Mouse (Mus musculus): ENCODE measurements at regions not wholly inside any gene's neighbourhood (a gene's known extent, or its start where the extent isn't known, plus 50 kb on each side); places are given as distances from the start of the nearest gene placed in this dataset.
A peak's percentile ranks its signal among the peaks of the same experiment; 100 is the strongest.
"Not testable (repeated sequence)": the region's sequence is repeated elsewhere in the genome, so short reads cannot be mapped to it uniquely, and the experiment has no call there.

DNA sequence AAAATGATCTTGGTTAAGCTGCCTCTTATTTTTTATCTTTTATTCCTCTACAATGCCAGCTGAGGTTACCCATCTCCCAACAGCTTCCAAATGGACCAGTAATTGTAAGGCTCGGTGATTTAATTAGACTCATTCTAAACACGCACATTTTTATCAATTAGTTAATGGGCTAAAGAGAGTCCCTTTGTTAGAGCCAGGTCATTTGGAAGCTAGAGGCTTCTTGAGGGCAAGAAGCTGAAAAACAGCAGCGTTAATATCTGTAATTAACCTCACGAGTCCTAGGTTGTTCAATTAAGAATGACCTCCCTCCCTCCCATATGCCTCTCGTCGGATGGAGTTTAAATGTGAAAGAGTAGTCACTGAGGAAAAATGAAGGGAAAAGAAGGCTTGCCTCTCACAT lies 66.5 kb downstream of the Otx2 start:
- DNase-seq, result no peak

DNA sequence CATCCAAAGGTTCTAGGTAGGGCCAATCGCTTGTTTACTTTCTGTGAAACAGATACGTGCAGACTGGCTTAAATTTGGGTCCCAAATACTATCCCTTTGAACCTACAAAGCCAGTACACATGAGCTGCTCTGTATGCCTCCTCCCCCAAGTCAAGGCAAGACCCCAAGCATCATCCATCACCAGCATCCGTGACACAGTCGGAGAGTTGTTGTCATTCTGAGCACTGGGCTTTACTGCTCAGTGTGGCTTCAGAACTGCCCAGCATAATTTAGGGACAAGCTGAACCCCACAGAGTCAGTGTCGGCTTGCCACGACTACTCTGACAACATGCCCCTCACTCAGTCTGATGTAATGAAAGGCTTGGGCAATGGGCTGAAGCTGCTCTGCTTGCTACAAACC lies 70.1 kb downstream of the Otx2 start:
- no peak for DNase-seq

DNA sequence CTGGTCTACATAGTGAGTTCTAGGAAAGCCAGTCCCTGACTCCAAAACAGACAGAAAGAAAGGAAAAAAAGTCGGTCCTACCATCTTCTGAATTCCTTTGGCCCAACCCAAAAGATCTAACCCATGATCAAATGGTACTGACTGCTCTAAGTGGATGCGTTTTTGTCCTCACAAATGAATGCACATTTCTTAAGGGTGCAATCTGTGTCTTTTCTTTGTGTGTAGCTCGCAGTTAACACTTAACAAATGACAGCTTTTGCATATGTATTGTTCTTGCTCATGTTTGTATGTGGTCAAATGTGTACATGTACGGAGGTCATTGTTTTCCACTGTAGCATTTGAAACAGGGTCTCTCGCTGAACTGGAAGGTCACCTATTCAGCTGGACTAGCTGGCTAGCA lies 79.3 kb downstream of the Otx2 start:
- no peak for DNase-seq

DNA sequence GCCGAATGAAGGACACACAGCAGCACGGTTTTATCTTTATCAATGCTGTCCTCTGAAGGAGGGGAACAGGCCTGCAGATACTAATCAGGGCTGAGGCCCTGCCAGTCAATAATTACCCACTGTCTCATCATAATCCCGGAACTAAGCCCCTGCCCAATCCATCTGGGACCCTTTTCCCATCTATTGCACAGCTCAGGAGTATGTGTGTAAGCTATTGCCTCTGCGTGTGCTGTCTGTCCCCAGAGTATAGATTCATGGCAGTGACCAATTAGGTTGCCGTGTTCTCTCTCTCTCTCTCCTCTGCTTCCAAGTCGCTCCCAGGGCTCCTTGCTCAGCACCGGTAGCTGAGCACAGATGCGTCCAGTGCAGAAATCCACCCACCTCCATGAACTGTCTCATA lies 80.3 kb downstream of the Otx2 start:
- no peak for DNase-seq

DNA sequence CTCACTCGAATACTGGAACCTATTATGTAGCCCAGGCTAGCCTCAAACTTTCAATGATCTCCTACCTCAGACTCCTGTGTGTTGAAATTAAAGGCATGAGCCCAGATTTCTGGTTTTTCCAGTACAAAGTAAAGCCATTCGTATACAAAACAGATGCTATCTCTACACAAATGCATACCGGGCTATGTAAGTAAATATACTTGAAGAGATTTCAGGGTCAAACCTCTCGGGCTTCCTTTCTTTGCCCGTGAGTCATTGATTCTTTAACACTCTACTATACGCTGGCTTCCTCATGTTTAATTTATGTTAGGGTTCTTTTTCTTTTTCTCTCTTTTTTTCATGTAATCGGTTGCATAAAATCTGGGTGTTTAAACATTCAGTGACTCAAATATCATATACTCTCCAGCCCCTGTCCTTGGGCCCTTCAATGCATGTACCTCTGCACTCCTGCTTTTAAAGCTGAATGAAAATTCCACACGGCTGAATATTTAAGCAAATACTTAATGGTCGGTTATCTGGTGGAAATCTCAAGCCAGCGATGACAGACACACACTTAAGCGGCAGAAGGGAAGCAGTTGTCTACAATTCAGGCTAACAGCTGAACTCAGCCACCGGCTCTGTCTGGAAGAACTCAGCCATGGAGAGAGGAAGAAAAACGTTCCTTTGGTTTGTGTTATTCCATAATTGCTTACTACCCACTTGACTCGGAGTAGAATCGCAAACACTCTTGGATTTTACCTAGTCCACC lies 82.0 kb downstream of the Otx2 start:
- DNase-seq, result no peak

DNA sequence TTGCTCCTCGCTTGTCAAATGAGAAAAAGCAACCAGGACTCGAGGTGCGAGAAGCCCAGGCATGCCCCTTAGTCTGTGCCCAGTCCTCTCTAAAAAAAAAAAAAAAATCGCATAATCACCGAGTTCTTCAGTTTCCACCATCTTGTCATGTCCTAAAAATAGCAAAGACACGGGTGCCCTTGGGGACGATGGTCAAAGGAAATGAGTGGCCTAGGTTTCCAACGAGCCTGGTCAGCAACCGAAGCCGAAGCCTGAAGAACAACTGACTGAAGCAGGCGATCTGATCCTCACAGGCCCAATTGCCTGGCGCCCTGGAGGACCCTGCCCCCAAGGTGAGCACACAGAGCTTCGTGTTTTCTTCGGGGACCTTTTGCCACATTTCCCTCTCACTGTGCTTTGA lies 83.2 kb downstream of the Otx2 start:
- no peak for DNase-seq

DNA sequence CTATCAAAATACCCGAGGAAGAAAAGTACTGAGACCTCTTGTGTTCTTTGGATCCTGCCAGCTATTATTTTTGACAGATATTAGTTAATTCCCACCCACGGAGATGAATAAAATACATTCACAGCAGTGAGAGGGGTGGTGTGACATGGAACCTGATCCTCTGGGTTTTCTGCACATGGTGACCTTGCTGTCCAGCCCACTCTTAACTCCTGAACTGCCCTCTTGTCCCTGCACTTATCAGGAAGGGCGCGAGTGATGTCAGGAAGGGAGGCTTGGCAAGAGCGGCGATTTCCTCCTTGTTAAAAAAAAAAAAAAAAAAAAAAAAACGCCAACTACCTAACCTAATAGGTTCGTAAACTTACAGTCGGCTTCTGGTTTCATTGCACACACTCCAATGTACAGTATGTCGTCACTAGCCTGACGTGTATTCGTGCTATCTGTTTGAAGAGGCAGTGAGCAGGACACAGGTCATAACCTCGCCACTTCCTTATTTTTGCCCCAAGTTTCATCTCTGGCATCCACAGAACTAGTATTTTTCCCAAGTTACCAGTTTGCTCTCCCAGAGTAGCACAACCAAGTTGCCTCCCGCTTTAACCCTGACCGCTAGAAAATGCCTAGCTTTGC lies 83.8 kb downstream of the Otx2 start:
- no peak for DNase-seq

DNA sequence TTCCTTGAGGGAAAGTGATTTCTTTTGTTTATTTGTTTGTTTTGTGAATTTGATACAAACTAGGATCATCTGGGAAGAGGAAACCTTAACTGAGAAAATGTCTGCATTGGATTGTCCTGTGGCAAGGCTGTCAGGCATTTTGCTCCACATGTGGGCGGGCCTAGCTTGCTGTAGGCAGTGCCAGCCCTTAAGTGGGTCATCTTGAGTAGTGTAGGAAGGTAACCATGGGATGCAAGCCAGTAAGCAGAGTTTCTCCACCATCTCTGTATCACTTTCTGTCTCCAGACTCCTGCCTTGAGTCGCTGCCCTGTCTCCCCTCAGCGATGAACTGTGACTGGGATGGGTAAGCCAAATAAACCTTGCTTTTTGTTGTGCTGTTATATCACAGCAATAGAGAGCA lies 87.8 kb downstream of the Otx2 start:
- no peak for DNase-seq

DNA sequence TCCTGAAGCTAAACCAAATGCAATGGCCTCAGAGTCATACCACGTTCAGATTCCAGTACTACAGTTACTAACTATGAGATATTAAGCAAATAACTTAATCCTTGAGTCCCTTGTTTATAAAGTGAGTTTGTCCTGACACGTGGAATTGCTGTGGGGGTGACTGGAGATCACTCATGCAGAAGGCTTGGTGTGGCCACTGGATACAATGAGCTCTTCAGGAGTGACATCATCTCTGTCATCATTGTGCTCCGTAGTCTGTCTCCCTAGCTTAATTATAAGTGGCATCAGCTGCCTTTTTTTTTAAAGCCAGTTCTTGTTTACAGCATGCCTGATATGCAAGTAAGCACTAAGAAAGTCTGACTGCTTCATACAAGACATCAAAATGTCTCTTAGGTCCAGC lies 89.0 kb downstream of the Otx2 start:
- no peak for DNase-seq

DNA sequence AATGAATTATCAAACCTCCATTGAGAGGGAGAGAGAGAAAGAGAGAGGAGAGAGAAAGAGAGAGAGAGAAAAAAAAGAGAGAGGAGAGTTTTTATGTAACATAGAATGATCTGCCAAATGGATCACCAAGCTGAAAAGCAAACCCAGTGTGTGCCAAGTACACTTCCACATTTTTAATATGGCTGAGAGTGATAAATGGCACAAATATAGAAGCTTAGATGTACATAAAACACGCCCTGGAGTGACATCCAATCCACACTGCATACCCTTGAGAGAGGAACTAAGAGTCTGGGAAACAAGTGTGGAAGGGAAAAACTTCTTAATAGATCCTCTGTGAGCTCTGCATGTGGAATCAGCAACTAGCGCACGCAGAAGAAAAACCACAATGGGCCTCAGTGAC lies 90.1 kb downstream of the Otx2 start:
- DNase-seq, result no peak

DNA sequence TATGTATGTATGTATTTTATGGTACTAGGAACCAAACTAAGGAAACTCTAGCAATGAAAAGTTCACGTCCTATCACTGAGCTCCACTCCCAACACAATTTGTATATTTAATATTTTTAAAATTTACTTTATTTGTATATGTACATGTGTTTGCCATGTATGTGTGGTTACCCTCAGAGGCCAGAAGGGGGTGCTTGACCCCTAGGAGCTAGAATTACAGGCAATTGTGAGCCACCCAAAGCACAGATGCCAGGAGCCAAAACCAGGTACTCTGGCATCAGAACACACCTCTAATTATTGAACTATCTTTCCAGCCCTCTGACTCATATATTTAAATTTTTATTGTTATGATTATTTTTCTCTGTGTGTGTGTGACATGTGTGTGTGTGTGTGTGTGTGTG lies 91.5 kb downstream of the Otx2 start:
- peak; percentile 15 for DNase-seq

DNA sequence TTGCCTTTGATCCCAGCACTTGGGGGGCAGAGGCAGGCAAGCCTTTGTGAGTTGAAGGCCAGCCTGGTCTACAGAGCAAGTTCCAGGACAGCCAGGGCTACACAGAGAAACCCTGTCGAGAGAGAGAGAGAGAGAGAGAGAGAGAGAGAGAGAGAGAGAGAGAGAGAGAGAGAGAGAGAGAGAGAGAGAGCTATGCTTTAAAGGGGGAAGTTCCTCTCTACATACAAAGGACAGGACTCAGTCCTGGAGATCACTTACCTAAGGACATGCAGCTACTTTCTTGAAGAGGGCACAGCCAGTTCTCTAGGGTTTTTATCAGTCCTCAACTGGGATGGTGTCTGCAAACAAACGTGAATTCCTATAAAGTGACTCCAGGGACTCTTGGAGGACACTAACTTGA lies 92.3 kb downstream of the Otx2 start:
- not testable (repeated sequence) for DNase-seq

DNA sequence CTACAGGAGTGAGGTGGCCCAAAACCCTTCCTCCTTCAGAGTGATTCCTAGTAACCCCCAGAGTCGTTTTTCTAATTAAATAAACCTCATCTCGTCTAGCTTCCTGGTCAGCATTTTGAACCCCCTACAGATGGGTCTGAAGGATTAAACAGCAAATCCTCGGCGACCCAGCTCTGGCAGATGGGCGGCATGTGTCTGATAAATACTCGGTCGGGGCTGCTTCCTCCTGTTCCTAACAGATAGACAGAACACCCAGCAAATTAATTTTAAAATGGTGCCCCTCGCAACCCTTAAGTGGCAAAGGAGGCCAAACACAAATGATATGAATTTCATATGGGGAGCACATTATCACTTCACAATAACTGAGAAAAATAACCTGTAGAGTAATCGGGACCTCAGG lies 93.2 kb downstream of the Otx2 start:
- no peak for DNase-seq

DNA sequence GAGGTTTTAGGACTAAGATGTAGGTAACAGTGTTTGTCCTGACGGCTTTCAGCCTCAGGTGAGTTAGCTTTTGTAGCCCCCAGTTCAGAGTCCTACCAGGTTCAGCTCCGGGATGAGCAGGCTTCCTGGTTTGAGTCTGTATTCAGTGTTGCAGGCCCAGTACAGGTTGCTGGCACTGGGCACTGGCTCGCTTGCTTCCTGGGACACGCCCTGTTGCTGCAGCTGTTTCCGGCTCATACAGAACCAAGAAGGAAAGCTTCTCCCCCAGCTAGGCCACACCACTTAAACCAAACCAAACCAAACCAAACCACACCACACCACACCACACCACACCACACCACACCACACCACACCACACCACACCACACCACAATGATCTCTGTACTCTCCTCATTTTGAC lies 93.6 kb downstream of the Otx2 start:
- DNase-seq, result no peak

All from thymus, postnatal 4 days (tissue).